Mouse (Mus musculus) left cerebral cortex, postnatal 4 days (tissue): Measurements from ENCODE around the gene Ankrd63. TPM values are rescaled to one million over a fixed set of nuclear protein-coding genes. Genes with fewer than 3 reads are reported as not detected.

Experiments
- DNase-seq: peaks from one replicate; pipeline ENCODE4 v3.0.0-alpha.2; 2022
- intact Hi-C: fragments of 180-260 bp; cut with DNase I; formaldehyde crosslinking; loops from one replicate; pipeline ENCODE4 v1.15.1; 2025
- total RNA-seq, 2 experiments: library from RNA; stranded (reverse); gene quantifications; 2 replicates each; pipeline ENCODE4 v1.2.3; 2021

Ankrd63 gene
- total RNA-seq = 1 to 10 TPM; 2.2 to 2.5 TPM

DNA sequence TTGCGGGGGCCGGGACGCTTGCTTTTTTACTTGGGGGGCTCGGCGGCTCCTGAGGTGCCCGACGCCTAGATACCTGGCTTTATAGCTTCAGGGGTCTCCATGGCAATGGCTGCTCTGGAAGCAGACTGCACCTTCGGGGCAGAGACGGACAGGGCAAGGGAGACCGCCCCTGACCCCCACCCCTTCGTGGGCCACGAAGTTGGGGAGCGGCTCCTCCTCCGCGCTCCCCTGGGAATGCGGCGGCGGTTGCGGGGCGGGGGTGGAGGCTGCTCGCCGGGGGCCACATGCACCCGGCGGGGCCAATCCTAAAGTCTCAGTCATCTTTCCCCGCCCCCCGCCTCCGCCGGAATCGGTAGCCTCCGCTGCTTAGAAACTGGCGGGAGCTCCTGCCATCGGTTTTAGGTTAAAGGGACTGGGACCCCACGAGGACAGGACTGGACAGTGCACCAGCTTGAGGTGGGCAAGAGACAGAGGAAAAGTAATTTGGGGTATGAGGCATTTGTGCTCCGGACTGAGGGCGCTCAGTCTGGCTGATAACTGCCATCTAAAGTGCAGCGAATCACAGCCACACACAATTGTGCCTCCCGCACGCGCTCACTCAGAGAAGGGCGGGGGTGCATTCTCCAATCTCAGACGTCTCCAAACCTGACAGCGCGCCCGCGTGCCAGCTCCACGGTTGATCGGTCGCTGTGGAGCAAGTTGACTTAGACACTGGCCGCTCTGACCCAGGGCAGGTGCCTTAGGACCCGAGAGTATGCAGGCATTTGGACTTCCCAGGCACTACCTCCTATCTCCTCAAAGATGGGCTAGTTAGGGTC, at the start of gene Ankrd63:
Ankrd63 (minus strand) TSS at position 51 of the 818 bp plus-strand sequence.
- DNase-seq = no peak
- intact Hi-C loops = loop anchor here (5.0 kb wide), 1 partner anchor 43 kb away; the partner anchor contains the start of gene Inafm2

DNA sequence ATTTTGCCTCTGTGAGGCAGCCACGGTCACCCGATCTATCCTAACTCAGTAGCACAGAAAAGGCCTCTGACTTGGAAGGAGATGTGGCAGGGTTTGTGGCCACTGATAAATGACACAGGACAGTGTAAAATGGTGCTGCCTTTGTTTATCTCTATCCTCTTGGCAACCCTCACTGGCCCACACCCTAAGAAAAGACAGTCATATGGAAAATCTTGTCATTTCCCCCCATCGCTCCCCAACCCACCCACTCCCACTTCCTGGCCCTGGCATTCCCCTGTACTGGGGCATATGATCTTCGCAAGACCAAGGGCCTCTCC, 49.0 kb upstream of the Ankrd63 start:
- intact Hi-C loops = no loop called here
- no peak for DNase-seq

DNA sequence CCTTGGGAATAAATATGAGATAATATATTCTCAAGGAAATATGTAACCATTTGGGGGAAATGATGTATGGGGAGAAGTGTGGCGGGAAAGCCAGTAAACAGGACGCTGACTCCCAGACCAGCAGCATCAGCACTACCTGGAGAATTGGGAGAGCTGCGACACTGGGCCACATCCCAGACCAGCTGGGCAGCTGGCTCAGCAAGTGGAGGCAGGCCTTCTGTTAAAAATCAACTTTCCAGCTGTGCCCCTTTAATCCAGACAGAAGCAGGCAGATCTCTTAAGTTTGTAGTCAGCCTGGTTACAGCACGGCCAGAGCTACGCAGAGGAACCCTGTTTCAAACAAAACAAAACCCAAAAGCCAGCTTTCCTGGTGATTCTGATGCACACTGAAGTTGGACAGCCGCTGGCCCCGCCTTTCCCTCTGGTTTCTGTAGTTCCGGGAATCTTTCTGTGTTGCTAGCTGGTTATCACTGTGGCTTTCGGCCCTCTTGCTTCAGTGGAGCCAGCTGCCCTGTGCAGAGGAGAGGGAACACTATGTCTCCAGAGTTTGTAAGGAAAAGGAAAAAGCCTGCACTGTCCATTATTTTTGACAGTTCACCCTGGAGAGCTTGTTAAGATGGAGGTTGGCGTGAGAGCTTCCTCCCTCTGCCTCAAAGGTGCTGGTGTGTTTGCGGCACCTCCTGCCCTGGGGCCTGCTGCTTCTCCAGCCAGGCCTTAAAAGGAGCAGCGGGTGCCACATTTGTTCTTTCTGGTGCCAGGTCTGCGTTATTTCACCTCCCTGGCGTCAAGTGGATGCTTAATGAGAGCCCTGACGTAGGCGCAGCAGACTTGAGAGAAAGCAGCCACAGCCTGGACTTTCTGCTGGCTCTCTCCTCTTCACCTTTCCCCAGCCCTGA, 48.4 kb upstream of the Ankrd63 start:
- intact Hi-C loops = no loop called here
- DNase-seq = no peak

DNA sequence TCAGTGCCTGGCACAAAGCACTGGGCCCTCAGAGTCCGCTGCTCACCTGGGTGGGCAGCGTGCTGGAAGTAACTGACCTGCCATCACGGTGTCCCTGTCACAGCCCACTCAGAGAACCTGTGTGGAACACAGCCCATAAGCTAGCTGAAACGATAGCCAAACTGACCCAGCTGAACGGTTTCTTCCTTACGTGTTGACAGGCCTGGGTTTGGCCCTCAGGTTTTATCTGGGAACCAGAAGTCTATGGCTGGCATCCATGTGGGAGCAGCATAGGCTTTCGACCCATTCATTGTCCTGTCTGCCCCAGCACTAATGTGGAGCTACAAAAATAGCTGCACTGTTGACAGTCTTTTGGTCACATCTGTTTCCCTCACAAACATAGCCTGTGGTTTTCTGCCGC, 46.7 kb upstream of the Ankrd63 start:
- intact Hi-C loops = no loop called here
- no peak for DNase-seq

DNA sequence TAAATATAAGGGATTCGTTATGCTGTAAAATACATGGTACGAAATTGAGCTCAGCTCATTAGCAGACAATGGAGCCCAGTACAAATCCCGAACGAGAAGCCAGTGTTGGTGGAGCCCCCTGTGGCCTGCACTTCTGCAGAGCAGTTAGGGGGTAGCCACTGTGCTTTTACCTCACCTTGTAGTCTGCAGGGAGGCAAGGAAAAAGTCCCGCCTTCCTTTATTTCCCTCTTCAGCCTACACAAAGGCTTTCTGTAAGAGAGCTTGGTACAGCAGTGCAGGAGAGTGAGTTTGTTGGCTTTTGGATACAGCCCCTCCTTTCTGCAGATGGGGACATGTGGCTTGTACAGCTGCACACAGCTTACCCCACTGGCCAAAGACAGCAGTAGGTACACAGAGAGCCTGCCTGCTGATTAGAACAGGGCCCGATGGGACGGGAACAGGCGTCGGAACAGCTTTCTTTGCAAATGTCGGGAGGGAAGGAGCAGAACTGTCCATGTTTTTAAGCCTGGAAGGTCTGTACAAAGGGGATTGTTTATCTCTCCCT, 45.6 kb upstream of the Ankrd63 start:
- DNase-seq = no peak
- intact Hi-C loops = loop anchor here (5.0 to 10.0 kb wide), 2 partner anchors 47 to 135 kb away; partner anchors contain the start of gene Ankrd63

DNA sequence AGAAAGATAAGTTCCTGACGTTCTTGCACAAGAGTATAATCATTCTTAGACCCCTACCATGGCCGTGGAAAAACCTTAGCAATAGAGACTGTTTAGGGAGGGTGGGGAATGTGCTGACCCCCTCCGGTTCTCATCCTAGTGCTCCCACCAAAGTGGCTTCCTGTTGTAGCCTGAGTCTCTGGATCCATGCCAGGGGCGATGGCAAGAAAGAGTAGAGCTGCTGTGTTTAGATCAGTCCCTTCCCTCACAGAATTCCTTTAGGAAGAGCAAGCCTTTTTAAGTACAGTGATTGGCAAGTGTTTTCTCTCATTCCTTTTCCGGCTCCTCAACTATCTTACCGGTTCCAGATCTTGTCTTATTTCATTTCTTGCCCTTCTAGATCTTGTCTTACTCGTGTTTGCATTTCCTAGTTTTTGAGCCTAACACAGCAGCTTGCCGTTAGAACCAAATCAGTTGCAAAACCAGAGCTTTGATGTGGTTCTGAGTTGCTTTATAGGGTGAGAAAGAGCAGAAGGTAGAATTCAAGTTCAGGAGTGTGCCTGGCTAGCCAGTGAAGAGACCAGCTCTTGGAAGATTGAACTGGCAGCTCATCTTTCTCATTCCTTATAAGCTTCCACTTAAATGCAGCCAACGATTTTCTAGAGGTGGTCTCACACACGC, 43.7 kb upstream of the Ankrd63 start:
- intact Hi-C loops = loop anchor here (5.0 to 10.0 kb wide), 2 partner anchors 45 to 137 kb away; partner anchors contain the start of gene Ankrd63
- DNase-seq = peak; percentile 60

DNA sequence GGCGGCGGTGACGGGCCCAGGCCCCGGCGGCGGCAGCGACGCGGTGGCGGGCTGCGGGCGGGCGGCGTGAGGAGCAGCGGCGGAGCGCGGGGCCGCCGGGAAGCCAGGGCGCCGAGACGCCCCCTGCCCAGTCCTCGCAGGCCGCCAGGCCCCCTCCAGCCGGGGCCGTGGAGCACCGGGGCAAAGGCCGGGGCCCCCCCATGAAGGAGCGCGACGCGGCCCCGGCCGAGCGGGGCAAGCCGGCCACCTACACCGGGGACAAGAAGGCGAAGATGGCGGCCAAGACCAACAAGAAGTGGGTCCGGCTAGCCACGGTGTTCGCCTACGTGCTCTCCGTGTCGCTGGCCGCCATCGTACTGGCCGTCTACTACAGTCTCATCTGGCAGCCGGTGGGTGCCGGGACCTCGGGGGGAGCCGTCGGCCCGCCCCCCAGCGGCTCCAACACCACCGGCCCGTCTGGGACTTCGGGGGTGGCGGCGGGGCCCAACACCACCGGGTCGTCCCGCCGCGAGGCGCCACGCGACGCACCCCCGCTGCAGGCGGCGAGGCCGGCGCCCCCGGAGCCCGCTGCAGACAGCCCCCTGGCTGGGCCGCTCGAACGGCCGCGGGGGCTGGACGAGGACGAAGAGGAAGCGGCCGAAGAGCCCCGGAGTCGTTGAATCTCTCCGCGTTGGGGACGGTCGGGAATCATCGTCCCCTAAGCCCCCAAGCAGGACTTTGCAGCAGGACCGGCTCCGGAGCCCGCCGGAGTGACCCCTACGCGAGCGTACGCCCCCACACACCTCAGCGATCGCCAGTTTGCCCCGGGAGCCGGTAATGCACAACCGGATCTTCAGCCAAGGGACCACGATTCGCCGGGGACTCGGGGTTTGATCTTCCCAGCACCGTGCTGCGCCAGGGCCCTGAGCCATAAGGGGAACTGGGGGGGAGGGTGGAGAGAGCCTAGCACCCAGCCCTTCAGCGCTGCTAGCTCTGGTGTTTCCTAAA, 42.4 kb upstream of the Ankrd63 start:
- peak; percentile 44 for DNase-seq
- intact Hi-C loops = loop anchor here (5.0 to 10.0 kb wide), 2 partner anchors 44 to 139 kb away; partner anchors contain the start of gene Ankrd63

DNA sequence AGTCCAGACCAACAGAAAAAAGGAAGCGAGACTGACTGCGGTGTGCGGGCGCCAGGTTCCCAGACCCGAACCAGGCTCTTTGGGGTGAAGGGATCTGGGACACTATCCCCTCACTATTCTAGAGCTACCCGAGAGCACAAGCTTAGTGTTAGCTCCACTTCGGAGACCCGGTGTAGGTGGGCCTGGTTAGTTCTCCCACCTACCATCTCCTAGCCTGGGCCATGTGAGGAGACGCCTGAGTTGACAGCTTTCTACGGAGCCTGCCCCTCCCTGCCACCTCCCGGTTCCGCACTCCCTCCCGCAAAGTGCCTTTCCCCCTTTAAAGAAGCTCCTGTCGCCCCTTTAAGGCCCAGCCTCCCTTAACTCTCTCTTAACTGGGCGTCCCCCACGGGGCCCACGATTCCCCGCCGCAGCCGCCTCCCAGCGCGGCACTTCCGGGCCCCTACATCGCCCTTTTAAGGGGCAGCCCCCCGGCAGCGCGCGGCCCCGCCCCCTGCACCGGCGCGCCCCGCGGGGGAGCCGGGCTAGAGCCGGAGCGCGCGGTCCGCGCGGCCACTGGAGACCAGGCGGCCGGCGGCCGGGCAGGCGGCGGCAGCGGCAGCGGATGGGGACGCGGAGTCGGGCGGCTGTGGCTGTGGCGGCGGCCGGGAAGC, 41.6 kb upstream of the Ankrd63 start, which contains the start of gene Inafm2:
Inafm2 (plus strand) TSS at position 527 of the 653 bp plus-strand sequence.
- DNase-seq = peak; percentile 92
- intact Hi-C loops = loop anchor here (5.0 to 10.0 kb wide), 2 partner anchors 43 to 139 kb away; partner anchors contain the start of gene Ankrd63

DNA sequence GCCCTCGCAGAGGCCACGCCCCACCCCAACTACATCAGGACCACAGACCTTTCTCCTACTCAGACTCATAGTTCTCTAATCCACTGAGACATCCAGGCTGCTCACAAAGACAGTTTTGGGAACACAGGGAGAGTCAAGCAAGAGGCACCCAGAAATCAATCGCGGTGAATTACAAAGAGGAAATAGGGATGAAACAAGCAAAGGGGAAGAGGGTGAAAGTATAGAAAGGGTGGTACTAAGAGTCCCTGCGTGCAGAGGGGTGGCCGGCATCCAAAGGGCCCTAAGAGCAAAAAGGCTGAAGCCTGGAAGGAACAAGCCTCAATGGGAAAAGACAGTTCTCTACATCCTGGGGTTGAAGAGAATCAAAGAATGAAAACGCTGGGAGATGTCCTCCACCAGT, 40.9 kb upstream of the Ankrd63 start:
- no peak for DNase-seq
- intact Hi-C loops = loop anchor here (5.0 to 10.0 kb wide), 2 partner anchors 42 to 140 kb away; partner anchors contain the start of gene Ankrd63

DNA sequence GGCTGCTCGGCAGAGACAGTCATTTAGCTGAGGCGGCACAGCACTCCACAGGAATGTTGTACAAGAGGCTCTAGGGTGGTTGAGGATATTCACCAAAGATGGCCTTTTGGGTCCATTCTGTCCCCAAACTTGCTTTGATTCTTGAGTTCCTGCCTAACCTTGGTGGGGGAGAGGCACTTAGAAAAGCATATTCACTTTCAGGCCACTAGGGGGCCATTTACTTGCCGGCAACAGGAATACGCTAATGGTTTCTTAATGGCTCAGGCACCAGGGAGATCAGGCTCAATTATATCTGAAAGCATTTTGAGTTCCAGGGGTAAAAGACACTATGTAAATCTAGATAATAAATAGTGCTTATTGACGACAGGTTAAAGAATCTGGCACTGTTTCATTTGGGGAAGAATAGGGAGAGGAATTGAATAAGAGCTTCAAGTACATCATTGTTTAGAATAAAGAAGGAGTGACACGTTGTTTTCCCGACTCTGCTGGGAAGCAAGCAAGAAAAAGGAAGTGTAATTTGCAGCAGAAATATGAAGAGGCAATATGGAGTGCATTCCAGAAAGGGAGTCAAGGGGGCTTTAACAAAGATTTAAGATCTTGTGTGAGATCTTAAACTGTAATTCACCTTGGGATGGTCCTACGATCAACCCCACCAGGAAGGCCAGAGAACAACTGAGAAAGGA, 39.6 kb upstream of the Ankrd63 start:
- intact Hi-C loops = loop anchor here (10.0 kb wide), 1 partner anchor 141 kb away; no protein-coding TSS in a partner anchor
- no peak for DNase-seq

DNA sequence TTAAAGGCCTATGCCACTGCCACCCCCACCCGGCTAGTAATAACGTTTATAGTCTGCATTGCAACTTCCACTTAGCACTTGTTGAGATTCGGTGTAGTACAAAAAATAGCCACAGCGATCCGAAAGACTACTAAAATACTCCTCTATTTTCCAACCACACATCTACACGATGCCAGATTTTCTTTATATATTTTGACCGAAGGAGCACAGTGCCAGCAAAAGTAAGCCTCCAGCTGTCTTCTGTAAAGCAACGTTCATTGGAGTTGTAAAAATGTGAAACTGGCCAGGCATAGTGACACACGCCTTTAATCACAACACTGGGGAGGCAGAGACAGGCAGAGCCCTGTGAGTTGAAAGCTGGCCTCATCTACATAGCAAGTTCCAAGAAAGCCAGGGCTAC, 37.4 kb upstream of the Ankrd63 start:
- intact Hi-C loops = loop anchor here (10.0 kb wide), 1 partner anchor 144 kb away; no protein-coding TSS in a partner anchor
- DNase-seq = no peak

DNA sequence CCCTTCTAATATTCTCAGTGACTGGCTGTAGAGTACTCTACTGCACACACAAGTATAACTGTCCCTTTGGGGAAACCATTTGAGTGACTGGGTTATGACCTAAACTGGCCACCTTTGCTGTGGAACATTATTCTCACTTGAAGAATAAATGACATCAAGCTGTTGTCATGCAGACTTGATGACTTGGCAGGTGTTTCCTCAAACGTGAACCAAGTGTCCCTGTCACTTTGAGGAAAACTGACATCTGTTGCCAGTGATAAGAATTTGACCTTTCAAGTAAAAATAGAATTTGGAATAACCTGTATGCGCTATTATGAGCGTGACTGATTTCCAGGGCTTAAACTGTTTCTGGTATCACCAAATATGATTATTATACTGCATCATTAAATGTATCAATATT, 36.6 kb upstream of the Ankrd63 start:
- no peak for DNase-seq
- intact Hi-C loops = loop anchor here (10.0 kb wide), 1 partner anchor 144 kb away; no protein-coding TSS in a partner anchor

DNA sequence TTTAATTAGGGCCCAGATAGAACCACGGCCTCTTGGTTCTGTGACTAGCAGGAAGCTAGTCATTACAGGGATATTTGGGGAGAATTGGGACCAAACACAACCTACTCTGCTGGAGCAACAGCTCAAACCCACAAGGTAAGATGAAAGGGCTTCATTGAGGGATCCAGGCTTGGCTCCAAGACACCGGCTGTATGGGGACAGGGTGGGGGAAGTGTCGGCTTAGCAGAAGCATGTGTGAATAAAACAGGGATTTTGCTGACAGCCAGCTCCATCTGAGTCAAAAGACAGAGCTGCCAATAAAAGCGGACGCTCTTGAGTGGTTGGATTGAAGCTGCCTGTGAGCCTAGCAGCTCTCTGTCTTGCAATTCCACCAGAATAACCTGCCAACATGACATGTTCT, 29.6 kb upstream of the Ankrd63 start:
- intact Hi-C loops = no loop called here
- DNase-seq = peak; percentile 34

DNA sequence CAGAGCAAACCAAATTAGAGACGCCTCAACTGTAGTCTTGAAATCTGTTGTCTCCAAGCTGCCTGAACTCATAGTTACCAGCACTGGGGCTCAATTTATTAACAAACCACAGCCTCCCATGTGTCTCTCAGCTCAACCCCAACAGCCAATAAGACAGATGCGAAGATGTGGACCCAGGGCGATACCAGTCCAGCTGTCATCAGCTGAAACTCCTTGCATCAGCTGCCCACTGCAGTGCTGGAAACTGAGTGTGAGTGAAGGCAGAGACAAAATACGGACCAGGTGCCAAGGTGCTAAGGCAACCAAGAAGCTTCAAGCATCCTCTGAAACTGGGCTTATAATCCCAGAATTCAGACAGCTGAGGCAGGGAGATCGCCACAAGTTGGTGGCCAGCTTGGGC, 28.2 kb upstream of the Ankrd63 start:
- DNase-seq = no peak
- intact Hi-C loops = no loop called here

DNA sequence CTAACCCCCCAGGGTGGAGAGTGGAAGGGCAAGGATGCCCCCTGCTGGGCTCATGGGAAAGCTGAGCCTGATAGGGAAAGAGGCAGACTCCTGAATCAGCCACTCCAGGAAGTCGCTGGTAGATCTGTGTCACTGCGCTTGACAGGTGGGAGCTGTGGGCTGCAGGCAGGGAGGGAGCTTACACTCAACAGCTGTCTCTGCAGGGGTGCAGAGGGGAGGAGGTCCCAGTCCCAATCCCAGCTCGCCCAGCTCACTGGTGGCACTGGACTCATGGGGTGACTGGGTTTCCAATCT, 26.8 kb upstream of the Ankrd63 start:
- intact Hi-C loops = no loop called here
- DNase-seq = peak; percentile 59

DNA sequence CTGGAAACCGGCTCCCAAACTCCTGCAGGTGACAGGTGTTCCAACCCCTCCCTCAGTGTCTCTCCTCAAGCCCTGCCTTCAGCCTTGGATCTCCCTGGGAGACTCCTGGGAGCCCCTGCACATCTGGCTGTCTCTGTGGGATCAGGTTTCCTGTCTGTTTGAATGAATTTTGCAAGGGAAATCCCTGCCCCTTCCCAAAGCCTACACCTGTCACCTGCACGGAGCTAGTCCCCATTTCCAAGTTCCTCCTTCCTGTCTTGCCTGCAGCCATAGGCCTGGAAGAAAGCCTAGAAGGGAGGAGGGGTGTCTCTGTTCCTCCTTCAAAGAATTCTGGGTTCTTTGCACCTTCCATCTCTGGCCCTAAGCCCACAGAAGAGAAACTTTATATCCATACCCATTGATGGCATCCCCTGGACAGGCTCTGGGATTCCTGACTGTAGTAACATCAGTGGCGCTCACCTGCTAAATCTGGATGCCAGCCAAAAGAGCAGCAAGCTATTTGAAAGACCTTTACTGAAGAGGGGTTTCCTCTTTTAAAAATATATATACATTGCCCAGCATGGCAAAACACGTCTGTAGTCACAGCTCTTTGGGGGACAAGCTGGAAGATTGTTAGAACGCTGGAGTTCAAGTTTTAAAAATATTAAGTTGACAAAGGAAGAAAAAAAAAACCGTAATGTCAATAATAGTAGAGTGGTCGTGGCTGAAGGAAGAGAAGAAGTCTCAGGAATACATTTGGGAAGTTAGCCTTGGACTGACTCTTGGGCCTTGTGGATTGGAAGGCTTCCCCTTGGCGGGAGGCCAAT, 26.3 kb upstream of the Ankrd63 start:
- no peak for DNase-seq
- intact Hi-C loops = no loop called here

DNA sequence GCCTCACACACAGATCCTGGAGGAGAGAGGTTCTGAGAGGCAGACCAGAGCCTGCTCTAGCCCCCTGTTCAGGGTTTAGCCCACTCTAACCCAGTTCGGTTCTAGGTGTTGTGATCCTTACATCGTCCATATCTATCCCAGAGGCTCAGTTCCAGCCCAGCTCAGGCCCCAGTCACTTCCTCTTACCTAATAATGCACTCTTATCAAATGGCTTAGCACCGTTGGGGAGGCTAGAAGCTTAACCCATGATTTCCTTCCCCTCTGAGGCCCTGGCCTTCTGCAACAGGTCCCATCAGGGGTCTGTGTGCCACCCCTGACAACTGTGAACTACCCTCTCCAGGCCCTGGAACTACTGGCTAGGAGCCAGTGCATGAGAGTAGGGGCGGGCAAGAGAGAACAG, 25.4 kb upstream of the Ankrd63 start:
- DNase-seq = no peak
- intact Hi-C loops = no loop called here
